Mouse (Mus musculus) liver, embryonic 11.5 days (tissue): ENCODE measurements around the gene Csnk2a2. TPM values are rescaled to one million over a fixed set of nuclear protein-coding genes. Genes with fewer than 3 reads are reported as not detected.

ENCODE experiments used
- ATAC-seq: fragments of 200-750 bp; cut with Nextera tagmentation; replicated peaks from 2 replicates; pipeline ENCODE4 v1.8.0; 2017; ENCODE audit warnings: moderate number of reproducible peaks, mild to moderate bottlenecking, moderate TSS enrichment, moderate library complexity; ENCODE audit not compliant: low FRiP score
- DNase-seq: peaks from one replicate; pipeline ENCODE4 v3.0.0-alpha.2; 2017; ENCODE audit warnings: low spot score
- H3K27ac ChIP-seq: fragments of 300-500 bp; sonication (generic); 2 replicates; pipeline ENCODE4 v1.5.1; 2014; ENCODE audit warnings: mild to moderate bottlenecking, low read depth, low read length, control low read depth
- H3K27me3 ChIP-seq: fragments of 300-500 bp; sonication (generic); replicated peaks from 2 replicates; pipeline ENCODE4 v1.6.1; 2014; ENCODE audit warnings: low read length, mixed read lengths; ENCODE audit not compliant: control insufficient read depth, insufficient read depth
- H3K36me3 ChIP-seq: fragments of 300-500 bp; sonication (generic); 2 replicates; pipeline ENCODE4 v1.6.1; 2014; ENCODE audit warnings: mild to moderate bottlenecking, low read length, moderate library complexity, mixed read lengths; ENCODE audit not compliant: control insufficient read depth, insufficient read depth
- H3K4me1 ChIP-seq: fragments of 300-500 bp; sonication (generic); replicated peaks from 2 replicates; pipeline ENCODE4 v1.6.1; 2014; ENCODE audit warnings: low read length, mixed read lengths; ENCODE audit not compliant: control insufficient read depth, insufficient read depth
- H3K4me2 ChIP-seq: fragments of 300-500 bp; sonication (generic); 2 replicates; pipeline ENCODE4 v1.6.1; 2014; ENCODE audit warnings: mild to moderate bottlenecking, control low read depth, moderate library complexity
- H3K4me3 ChIP-seq: fragments of 300-500 bp; sonication (generic); 2 replicates; pipeline ENCODE4 v1.5.1; 2014; ENCODE audit warnings: low read depth, low read length, control low read depth
- H3K9ac ChIP-seq: fragments of 300-500 bp; sonication (generic); 2 replicates; pipeline ENCODE4 v1.6.1; 2014; ENCODE audit warnings: low read depth, low read length, control low read depth
- H3K9me3 ChIP-seq: fragments of 300-500 bp; sonication (generic); 2 replicates; pipeline ENCODE4 v1.6.1; 2016; ENCODE audit warnings: low read length, inconsistent platforms, mixed read lengths; ENCODE audit not compliant: control insufficient read depth
- WGBS: fragments of 180-500 bp; shearing (Covaris S2); extraction: QIAGEN DNeasy Blood & Tissue Kit; methylation state at CpG from one replicate; pipeline ENCODE4 v1.1.7; 2014; 5-methylcytosine and 5-hydroxymethylcytosine counted together
- polyA plus RNA-seq: library from polyadenylated mRNA; unstranded; fragments of >200 nt; fragmentation: Nextera tagmentation; extraction: Ambion mirVana; gene quantifications from 2 replicates; pipeline ENCODE4 v1.2.1, GENCODE M21; 2014

Csnk2a2 gene
- polyA plus RNA-seq, 1 experiment from 2014 or later = 15.4 TPM

GRCm38 (mm10) chr8:95396752-95397151 is 93.1 kb downstream of the Csnk2a2 start:
- Histone ChIP-seq H3K27ac (no peak overlapping the region), H3K4me3 (no peak overlapping the region), H3K9ac (no peak overlapping the region), H3K4me2 (no peak overlapping the region), H3K4me1 (peaks cover 11% of the 10 kb centered on the region), H3K9me3 (no peaks in the 10 kb centered on the region), H3K27me3 (no peaks in the 10 kb centered on the region; the same call in 1 of the 2 replicates), H3K36me3 (no peaks in the 10 kb centered on the region)
- WGBS = 32% methylated on average over 11 of the region's 11 CpGs
- DNase-seq (no peak), ATAC-seq (no peak)

Other genes starting within 250 kb of the Csnk2a2 start
- gene Cngb1, start 183.5 kb downstream of the Csnk2a2 start, polyA plus RNA-seq = 0.36 TPM in 1 of 2 replicates, not detected in the other
- not detected in 2 replicates for gene Tepp, start 179.5 kb downstream of the Csnk2a2 start, polyA plus RNA-seq
- gene Zfp319, start 158.1 kb downstream of the Csnk2a2 start, polyA plus RNA-seq = 3.3 and 3.4 TPM in 2 replicates
- gene Usb1, start 157.8 kb downstream of the Csnk2a2 start, polyA plus RNA-seq = 23.5 and 25.3 TPM in 2 replicates
- gene Mmp15, start 137.8 kb downstream of the Csnk2a2 start, polyA plus RNA-seq = 4.4 and 5.4 TPM in 2 replicates
- 78.7 and 82.2 TPM in 2 replicates for gene Cfap20, start 55.2 kb downstream of the Csnk2a2 start, polyA plus RNA-seq
- gene Ccdc113, start 44.0 kb upstream of the Csnk2a2 start, polyA plus RNA-seq = not detected in 2 replicates
- not detected in 2 replicates for gene Prss54, start 86.3 kb upstream of the Csnk2a2 start, polyA plus RNA-seq
- 19.6 and 21.8 TPM in 2 replicates for gene Gins3, start 143.4 kb upstream of the Csnk2a2 start, polyA plus RNA-seq
- 3.8 and 4.7 TPM in 2 replicates for gene Ndrg4, start 186.9 kb upstream of the Csnk2a2 start, polyA plus RNA-seq
- 34.1 and 36.0 TPM in 2 replicates for gene Setd6, start 225.8 kb upstream of the Csnk2a2 start, polyA plus RNA-seq